Mouse (Mus musculus) cerebellum, postnatal 10 days (tissue): ENCODE data around the gene Tbc1d17.

Source experiments
- DNase-seq, 2 experiments: peaks; one replicate each; pipeline ENCODE4 v3.0.0; 2021; ENCODE audit warnings: mixed read lengths in 2 of 2

The Tbc1d17 gene

DNA sequence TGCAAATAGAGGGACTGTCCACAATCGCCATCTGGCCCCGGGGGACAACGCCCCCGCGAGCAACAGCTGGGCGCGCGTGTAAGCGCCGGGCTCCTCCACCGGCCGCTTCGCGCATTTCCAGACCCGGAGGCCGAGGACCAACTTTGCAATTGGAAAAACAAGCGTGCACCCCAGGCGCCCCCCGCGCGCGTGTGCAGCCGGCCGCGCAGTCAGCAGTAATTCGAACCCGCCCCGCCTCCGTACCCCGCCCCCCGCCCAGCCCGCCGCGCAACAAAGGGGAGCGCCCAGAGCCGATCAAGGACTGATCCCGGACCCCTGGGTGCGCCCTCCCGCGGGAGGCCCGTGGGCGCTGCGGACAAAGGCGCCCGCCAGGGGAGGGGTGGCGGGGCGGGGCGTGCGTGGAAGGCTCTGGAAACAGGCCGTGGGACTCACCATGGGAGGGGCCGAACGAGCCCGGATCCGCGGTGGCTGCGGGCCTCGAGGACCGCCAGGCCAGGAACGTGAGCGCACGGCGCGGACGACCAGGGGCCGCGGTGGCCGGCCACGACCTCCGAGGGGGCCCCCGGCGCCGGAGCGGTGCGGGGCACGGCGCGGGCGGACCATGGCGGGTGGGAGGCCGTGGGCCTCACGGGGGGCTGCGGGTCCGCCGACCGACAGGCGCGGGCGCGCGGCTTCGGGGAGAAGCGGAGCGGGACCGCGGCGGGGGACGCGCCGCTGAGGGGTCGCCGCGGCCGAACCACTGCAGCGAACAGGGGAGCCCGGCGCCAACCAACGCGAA lies 20.2 kb upstream of the Tbc1d17 start:
- peak; percentile 75 to 77 for DNase-seq

DNA sequence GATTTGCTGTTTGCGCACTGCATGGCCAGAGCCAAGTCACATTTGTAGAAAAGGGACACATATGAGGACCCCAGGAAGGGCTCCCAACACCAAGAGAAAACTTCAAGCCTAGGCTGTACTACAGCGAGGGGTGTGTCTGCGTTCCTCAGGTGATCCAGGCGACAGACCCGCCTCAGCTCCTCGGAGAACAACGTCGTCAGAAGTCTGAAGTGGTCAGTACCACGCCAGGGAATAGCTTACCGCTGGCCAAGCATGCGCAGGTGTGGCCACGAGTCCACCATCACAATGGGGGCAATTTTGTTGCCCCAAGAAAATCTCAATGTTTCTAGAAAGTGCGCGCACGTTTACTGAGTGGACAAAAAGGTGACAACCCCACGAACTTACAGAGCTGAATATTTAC lies 19.6 kb upstream of the Tbc1d17 start:
- peak; percentile 28 to 36 for DNase-seq

DNA sequence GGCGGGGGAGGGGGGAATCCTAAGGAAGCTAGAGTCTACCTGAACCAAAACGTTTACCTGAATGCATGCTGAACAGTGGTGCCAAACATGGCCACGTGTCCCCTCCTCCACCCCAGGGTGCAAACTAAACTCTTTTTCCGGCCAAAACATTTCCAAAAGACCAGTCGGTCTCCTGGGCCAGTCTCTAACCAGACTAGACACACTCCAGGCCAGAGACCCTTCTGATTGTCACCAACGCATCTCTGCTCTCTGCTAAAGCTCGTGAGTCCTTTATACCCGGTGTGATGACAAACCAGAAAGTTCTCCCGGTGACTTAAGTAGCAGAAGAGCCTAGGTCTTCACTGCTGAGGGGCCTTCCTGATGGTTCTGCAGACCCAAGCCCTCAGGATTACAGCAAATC lies 18.9 kb upstream of the Tbc1d17 start:
- peak in 1 of 2 experiments; percentile 24 for DNase-seq

DNA sequence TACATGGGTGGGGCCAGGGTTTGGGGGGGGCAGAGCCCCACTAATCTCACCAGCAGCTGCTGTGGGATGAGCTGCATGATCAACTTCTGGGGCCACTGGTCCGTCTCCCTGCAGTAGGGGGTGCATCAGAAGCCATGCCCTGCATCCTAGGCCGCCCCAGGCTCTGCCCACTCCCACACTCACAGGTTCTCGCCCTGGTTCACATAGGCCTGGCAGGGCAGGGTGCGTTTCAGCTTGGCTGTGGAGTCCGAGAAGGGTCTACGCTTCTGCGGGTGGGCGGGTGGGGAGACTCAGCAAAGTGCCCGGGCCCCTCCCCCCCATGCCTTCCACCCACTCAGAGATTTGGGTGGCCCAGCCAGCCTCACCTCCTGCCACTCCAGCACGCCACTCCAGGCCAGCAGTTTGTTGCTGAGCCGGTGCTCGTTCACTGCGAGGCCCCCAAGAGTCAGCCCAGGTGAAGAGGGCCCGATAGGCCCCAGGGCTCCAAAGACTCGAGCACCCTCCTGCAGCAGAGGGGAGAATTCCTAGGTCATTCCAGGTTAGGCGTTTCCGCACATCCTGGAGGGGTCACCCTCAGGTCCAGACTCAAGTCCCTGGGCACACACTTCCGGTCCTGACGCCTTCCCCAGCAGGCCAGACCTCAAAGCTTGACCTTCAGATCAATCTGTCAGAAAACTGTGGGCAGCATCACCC lies 18.3 kb upstream of the Tbc1d17 start:
- DNase-seq = peak; percentile 32 to 35

DNA sequence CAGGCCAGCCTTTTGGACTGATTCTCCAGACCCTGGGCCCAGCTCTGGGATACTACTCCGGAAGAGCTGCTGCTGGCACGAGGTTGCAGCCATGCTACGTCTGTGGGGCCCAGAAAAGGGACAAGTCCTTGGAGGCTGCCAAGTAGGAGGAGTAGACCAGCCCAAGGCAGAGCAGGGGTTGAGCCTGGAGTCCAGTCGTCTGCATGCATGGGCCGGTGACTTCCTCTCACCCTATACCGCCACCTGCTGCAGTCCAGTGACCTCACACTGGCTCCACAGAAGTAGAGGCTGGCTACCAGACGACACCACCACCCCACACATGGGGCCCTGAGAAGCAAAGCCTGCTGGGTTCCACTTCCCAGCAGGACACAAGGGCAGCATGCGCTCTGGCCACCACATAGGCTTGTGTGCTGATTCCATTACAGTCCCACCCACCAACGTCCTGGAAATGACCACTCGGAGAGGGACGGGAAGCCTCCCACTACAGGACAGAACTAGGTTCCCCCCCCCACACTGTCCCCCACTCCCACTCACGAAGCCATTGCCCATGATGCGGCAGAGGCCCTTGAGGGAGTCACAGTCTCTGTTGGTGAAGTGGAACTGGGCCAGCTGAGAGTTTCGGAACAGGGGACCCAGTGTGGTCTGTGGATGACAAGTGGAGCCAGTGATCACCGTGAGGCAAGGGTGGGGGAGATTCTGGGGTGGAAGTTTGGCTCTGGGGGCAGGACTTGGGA lies 17.6 kb upstream of the Tbc1d17 start:
- DNase-seq = peak; percentile 51

DNA sequence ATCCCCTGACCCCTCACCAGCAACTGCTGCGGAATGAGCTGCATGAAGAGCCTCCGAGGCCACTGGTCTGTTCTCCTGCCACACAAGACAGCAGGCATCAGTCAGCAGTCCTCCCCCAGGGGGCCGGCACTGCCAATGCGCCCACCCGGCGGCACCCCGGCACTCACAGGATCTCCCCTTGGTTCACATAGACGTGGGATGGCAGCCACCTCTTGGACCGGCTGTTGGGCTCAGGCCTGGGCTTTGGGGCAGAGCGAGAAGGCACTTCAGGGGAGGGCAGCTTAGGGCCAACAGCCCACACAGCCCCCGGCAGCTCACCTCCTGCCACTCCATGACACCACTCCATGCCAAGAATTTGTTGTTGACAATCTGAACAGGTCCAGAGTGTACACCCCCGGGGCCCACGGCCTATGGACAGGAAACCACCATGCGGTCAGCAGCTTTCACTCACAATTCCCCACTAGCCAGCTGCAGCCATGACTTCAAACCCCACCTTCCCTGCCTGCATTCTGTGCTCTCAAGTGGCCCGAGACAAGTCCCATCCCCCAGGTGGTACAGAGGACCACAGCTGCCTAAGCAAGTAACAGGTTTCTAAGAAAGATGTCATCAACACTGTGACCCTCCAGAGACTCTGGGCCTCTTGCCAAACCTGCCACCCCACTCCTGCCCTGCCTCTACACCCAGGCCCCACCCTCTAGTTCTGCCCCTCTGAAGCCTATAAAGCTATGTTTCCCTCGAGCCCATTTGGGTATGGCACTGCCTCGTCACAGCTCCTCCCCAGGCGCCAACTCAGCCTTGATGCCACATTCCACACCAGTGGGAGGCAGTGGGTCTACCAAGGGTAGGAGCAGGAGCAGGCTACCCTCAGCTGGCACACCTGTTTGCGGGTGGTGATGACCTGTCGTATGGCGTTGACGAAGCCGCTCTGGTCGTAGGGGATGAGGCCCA lies 16.0 kb upstream of the Tbc1d17 start:
- DNase-seq = peak; percentile 52 to 56

DNA sequence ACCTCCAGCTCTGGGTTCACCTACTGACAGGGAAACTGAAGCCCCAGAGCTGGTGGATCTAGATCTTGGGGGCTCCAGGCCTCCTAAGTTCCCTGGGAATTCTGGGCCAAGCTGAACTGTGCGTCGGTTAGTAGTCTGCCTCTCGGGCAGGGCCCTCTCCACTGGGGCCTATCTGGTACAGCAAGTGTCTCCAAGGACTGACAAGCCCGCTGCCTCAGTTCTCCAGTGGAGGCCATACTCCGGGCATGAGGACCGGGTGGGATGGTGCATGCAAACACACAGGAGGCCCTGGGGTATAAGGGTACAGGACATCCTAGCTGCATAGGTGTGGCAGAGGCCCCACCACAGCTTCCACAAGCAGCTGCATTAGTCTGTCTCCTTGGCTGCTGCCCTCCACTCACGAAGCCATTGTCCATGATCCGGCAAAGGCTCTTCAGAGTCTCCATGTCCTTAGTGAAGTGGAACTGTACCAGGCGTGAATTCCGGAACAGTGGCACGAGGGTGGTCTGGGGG lies 15.2 kb upstream of the Tbc1d17 start:
- no peak for DNase-seq

DNA sequence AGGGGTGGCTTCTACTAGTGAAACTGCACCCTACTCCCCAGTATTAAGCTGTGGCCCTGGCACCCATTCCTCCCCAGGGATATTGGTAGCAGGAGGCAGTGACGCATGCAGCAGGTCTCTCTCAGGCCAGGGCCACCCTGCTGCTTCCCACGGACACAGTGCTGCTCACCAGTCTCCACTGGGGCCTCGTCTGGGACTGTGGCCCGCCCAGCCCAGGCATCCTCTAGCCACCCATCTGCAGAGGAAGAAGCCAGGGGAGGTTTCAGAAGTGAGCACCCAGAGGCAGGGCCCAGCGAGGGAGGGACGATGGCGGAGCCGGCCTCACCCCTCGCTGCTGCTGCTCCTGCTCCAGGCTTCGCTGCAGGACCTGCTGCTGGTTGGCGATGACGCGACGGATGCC lies 14.3 kb upstream of the Tbc1d17 start:
- peak in 1 of 2 experiments; percentile 27 for DNase-seq

DNA sequence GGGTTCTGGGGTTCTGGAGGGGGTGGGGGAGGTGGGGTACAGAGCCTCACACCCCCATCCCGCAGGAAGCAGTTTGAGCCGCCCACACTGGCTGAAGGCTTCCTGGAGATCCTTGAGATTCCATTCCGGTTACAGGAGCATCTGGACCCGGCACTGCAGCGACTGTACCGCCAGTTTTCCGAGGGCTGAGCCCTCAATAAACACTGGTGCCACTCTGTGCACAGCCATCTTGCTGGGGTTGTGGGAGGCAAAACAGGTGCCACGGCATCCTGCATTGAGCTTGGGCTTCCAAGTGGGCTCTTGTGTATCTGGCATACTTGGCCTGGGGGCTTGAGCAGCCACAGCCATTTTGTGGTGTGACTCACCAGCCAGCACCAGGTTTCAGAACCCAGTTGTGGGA lies 13.6 kb upstream of the Tbc1d17 start:
- no peak for DNase-seq

DNA sequence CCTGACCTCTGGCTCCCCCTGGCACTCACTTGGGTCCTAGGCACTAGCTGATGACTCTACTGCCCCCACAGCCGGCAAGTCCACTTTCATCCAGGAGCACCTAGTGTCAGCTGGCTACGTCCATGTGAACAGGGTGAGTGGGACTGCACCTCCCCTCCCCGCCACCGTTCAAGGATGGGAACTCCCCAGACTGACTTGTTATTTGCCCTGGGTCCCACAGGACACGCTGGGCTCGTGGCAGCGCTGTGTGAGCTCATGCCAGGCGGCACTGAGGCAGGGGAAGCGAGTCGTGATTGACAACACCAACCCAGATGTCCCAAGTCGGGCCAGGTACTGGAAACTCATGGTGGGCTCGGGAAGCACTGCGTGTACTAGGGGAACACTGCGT lies 12.5 kb upstream of the Tbc1d17 start:
- DNase-seq = peak in 1 of 2 experiments; percentile 32

DNA sequence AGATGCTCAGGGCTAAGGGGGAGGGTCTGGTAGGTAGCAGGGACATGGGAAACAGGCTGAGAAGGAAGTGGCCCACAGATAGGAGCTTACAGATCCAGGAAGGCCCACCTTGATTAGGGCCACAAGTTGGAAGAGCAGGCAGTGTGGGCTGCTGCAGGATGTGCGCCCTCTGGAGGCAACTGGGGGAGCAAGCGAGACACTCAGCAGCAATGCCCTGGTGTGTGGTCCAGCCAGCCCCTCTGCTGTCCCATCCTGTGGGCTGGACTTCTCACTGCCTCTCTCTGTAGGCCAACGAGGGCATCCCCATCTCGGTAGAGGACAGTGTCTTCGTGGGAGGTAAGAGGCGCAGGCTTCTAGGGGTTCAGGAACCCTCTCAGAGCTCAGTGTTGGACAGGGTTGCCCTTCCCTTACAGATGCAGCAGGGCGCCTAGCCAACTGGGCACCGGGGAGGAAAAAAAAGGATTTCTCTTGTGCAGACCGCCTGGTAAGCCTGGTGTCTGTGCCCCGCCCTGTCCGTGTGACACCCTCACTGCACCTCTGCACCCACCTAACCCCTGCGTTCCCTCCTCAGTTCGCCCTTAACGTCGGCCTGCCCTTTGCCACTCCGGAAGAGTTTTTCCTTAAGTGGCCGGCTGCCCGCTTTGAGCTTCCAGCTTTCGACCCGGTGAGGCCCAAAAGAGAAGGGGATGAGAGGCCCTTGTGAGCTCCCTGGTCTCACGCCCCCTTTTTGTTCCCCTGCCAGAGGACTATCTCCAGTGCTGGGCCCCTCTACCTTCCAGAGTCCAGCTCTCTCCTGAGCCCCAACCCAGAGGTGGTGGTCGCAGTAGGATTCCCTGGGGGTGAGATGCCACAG lies 11.9 kb upstream of the Tbc1d17 start:
- DNase-seq = peak; percentile 88 to 90

DNA sequence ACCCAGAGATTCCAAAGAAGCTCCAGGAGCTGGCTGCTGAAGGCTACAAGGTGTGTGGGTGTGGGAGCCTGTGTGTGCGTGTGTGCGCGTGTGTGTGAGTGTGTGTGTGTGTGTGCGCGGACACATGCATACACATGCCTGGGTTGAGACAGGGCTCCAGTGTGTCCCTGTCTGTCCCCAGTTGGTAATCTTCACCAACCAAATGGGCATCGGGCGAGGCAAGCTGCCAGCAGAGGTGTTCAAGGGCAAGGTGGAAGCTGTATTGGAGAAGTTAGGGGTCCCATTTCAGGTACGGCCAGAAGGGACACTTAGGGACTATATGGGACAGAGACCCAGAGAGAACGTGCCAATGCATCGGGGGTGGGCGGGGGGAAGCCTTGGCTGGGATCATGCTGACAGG lies 11.0 kb upstream of the Tbc1d17 start:
- DNase-seq = peak in 1 of 2 experiments; percentile 39

DNA sequence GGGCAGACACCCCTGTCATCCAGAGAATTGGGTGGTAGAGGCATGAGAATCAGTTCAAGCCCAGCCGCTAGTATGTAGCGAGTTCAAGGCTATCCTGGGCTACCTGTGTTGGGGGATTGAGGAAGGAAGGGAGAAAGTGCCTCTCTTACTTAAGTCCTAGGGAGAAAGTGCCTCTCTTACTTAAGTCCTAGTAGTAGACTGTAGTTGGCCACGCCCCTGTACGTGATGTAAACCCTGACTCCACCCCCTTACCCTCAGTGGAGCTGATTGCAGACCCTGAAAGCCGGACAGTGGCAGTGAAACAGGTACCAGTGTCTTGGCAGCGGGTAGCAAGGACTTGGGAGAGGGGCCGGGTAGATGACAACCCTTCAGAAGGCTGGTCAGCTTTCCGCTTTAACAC lies 9.0 kb upstream of the Tbc1d17 start:
- DNase-seq = peak in 1 of 2 experiments; percentile 39

DNA sequence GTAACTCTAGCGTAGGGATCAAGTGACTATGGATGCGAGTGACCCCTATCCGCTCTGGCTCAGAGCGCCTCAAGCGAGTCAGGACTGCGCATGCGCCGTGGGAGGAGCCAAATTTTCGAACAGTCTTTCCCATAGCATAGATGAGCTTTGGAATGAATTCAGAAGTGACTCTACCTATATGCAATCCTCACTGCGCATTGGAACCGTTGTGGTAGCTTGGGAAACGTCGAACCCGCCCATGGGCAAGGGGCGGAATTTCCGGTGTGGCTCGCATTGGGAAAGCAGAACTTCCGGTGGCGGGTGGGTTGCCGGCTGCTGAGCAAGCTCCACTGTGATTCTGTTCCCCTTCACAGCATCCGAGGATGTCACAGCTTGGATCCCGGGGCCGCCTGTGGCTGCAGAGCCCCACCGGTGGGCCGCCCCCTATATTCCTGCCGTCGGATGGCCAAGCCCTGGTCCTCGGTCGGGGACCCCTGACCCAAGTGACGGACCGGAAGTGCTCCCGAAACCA lies 8.2 kb upstream of the Tbc1d17 start, which contains the start of gene Pnkp:
TSS of gene Pnkp (plus strand) at position 98 of the 511 bp plus-strand sequence.
- peak; percentile 89 to 91 for DNase-seq

DNA sequence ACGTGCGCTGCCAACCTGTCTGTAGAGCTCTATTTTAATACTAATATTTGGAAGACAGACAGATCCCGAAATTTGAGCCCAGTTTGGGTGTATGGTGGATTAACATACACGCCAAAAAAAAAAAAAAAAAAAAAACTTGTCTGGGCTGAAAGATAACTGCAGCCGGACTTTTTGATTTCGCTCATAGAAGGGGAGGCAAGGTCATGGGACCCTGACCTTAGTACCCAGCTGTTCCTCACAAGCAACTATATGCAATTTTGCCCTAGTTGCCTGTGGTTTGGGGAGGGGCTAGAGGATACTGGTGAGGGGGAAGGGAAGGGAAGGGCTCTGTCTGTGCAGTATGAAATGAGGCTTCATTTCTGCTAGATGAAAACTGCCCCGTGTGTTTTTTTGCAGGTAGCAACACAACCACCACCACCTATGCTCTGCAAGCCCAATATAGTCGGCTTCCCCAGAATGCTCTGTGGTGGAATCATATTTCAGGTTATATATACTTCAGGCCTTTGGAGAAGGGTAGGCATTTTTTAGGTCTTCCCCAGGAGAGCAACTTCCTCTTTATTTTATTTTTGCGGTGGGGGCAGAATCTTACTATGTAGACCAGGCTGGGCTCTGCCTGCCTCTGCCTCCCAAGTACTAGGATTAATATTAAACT lies 7.5 kb upstream of the Tbc1d17 start:
- DNase-seq = peak in 1 of 2 experiments; percentile 7

DNA sequence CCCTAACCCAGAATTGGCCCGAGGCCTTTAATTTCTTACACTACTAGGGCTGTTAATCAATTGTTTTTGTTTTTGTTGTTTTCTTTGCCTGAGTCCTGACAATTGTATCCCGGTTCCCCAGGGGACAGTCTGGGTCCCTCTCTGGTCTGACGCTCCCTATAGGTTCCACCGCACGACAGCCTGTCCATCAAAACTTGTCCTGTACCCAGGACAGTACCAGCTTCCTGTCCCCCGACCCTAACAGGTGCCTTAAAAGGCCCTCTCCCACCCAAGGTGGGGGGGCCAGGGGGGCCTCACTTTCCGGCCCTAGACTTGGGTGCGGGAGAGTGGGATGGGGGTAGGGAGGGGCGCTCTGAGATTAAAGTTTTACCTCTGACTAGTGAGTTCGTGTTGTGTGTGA lies 6.2 kb upstream of the Tbc1d17 start:
- DNase-seq = no peak

DNA sequence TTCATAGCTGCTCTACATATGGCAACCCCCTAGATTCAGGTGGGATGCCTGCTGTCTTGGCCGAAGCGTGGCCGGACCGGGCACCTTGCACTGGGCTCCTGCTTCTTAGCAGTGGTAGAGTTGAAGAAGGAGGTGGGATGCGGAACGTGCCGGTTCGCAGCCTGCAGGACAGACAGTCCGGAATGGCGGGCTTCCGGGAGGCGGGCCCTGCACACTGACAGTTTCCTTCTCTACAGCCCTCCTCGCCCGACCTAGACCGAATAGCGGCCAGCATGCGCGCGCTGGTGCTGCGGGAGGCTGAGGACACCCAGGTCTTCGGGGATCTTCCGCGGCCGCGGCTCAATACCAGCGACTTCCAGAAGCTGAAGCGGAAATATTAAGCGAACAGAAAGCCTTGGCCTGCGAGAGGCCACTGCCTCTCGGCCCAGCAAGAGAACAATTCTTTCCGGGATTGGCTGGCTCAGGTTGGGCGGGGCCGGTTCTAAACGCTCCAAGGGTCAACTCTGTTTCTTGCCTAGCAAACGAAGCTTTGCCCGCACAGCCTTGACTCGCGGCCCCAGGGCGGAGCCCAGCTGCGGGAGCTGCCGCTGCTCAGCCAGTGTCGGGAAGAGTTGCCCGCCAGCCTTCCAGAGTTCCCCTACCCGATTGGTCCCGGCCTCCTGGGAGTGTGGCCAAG lies 5.6 kb upstream of the Tbc1d17 start:
- peak; percentile 85 to 87 for DNase-seq

DNA sequence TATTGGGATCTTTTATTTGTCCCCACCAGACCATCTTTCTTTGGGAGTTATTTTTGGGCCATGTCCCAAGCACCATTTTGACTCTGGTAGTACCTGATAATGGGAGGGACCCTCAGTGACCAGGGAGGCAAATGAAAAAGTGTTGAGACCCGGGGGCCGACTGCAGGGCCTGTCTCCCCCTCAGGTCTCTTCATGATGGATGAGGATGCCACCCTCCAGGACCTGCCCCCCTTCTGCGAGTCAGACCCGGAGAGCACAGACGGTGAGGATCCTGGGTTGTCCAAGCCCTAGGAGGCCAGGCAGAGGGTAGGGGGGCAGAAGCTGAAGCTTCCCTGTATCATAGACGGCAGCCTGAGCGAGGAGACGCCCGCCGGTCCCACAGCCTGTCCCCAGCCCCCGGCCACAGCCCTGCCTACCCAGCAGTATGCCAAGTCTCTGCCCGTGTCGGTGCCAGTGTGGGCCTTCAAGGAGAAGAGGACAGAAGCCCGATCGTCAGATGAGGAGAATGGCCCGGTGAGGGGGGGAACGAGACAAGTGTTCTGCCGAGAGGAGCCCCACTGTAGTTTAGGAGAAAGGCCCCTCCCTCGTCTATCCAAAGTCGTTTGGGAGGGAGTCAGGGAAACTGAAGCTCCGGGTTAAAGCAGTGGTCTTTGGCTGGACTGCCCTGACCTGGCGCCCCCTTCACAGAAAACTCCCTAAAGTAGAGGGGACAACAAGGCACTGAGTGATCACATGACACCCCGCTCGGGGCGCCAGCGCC lies 4.9 kb upstream of the Tbc1d17 start:
- DNase-seq = peak in 1 of 2 experiments; percentile 56

DNA sequence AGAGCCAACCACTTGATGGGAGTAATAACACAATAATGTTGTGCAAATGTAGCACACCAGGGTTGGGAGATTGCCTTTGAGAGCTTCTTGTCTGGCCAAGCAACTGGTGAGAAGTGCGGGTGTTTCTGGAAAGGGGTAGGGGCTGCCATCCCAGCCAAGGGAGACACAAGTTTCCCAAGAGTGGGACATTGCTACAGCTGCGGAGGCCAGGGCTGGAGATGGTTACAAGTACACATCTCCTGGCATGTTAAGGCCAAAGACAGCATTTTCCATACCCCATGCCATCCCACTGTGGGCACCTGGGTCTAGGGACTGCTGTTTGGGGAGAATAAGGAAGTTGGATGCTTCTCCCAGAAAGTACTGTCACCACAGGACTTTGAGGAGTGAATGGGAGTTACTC lies 4.2 kb upstream of the Tbc1d17 start:
- no peak for DNase-seq
